ENCODE assay signal across 19 mouse cellular contexts in the genomic region with DNA sequence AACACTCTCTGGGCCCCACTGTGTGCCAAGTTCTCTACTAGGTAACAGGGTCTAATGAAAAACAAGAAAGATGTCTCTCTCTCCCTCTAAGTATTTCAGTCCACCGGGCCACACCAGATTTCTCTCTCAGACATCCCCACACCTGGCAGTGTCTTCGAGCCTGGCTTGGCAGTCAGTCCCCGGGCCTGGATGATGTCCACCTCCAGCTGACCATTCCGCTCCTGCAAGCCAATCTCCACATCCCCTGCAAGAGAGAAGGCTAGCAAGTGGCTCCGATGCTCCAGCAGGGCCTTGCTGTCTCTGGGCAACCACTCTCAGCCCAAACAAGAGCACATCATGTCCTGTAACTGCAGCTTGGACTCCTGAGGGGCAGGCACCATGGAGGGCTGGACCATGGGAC. TPM values are rescaled to one million over a fixed set of nuclear protein-coding genes. Genes with fewer than 3 reads are reported as not detected.
"Had no signal": no experiment of that assay in that cellular context is flagged by ENCODE, and none has a peak within 500 bp of the region (broad histone marks: within the 10 kb centered on the region; RNA-seq: fewer than 3 reads in every experiment).

No protein-coding gene starts in this region.

- H3K9me3 ChIP-seq: limb, embryonic 15.5 days; liver, embryonic 12.5 days; lung, embryonic 15.5 days; megakaryocyte, embryonic 14.5 days; stomach, embryonic 15.5 days had no signal

- DNase-seq: kidney, postnatal 25 days; lung, postnatal 14 days; right cerebral cortex, postnatal 14 days; thymus, adult 2 months; thymus, postnatal 25 days had no signal

- H3K4me2 ChIP-seq: limb, embryonic 15.5 days; liver, embryonic 12.5 days; lung, embryonic 15.5 days; midbrain, embryonic 11.5 days; stomach, embryonic 15.5 days had no signal

- H3K9ac ChIP-seq: limb, embryonic 15.5 days; liver, embryonic 12.5 days; lung, embryonic 15.5 days; stomach, embryonic 15.5 days had no signal

- H3K27me3 ChIP-seq: stomach, embryonic 15.5 days had no signal

- H3K4me1 ChIP-seq: liver, embryonic 12.5 days; lung, embryonic 15.5 days; megakaryocyte, embryonic 14.5 days; stomach, embryonic 15.5 days had no signal

- H3K27ac ChIP-seq: left cerebral cortex, adult 2 months; limb, embryonic 15.5 days; liver, embryonic 12.5 days; lung, embryonic 15.5 days; macrophage; stomach, embryonic 15.5 days had no signal

- ATAC-seq: liver, embryonic 12.5 days had no signal

- H3K4me3 ChIP-seq: left cerebral cortex, adult 2 months; limb, embryonic 15.5 days; liver, embryonic 12.5 days; lung, embryonic 15.5 days; megakaryocyte, embryonic 14.5 days; stomach, embryonic 15.5 days had no signal

- H3K36me3 ChIP-seq: limb, embryonic 15.5 days; liver, embryonic 12.5 days; lung, embryonic 15.5 days; stomach, embryonic 15.5 days had no signal

RNA-seq across cellular contexts. Expression of gene Kcnk15, which starts 11.9 kb away (rescaled TPM):
- polyA plus RNA-seq: kidney, embryonic 16.5 days; limb, embryonic 11.5 days; limb, embryonic 15.5 days; liver, embryonic 12.5 days; liver, embryonic 16.5 days; lung, embryonic 15.5 days; macrophage; midbrain, embryonic 11.5 days; spleen, adult 2 months; stomach, embryonic 15.5 days; testis, adult 2 months; thymus, adult 2 months; urinary bladder, adult 2 months had no signal

RNA-seq across cellular contexts. Expression of gene Ccn5, which starts 44.6 kb away (rescaled TPM):
- polyA plus RNA-seq: macrophage; stomach, embryonic 15.5 days had no signal

RNA-seq across cellular contexts. Expression of gene Rims4, which starts 53.2 kb away (rescaled TPM):
- polyA plus RNA-seq: macrophage had no signal
